Mouse (Mus musculus) kidney, adult 2 months (tissue): Measurements from ENCODE around the gene Rnaseh2a.

Source experiments
- CTCF ChIP-seq: fragments of 200-500 bp; conservative IDR thresholded peaks from 2 replicates; pipeline ENCODE4 v1.5.1; 2011; ENCODE audit warnings: low read depth, mild to moderate bottlenecking, control low read depth, low read length, moderate library complexity, mixed read lengths; ENCODE audit not compliant: insufficient read depth, insufficient read length
- POLR2A ChIP-seq: fragments of 200-500 bp; IDR thresholded peaks from one replicate; pipeline ENCODE4 v1.6.1; 2011; ENCODE audit warnings: low read depth, low read length, control low read depth

DNA sequence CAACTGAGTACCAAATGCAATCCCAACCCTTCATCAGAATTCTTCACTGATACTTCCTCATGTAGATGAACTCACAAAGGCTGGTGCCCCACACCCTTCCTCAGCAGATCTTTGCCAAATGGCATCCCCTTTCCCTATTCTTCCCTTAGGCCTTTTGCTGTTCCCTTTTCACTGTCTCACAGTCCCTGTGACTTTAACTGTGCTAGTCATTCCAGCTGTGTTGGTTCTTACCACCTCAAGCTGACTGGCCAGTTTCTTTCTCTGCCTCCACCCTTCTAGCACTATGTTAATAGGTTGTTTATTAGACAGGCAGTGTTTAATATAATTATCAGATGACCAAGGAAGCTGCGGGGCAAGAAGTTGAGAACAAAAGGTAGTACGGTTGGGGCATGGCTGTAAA lies 917 bp downstream of the Rnaseh2a start:
- no peak for TF ChIP-seq POLR2A
- no peak for TF ChIP-seq CTCF
